Mouse (Mus musculus) erythroblast, embryonic 14.5 days (primary cell): Measurements from ENCODE around the gene Nadk. TPM values are rescaled to one million over a fixed set of nuclear protein-coding genes. Genes with fewer than 3 reads are reported as not detected.

ENCODE experiments used
- H3K27me3 ChIP-seq: 2 replicates; pipeline ENCODE4 v1.6.1; 2012; ENCODE audit warnings: inconsistent platforms; ENCODE audit not compliant: control insufficient read depth
- H3K36me3 ChIP-seq: 2 replicates; pipeline ENCODE4 v1.6.1; 2012; ENCODE audit warnings: mild to moderate bottlenecking, inconsistent platforms; ENCODE audit not compliant: control insufficient read depth
- H3K4me1 ChIP-seq: 2 replicates; pipeline ENCODE4 v1.6.1; 2012; ENCODE audit warnings: inconsistent platforms; ENCODE audit not compliant: control insufficient read depth
- H3K4me3 ChIP-seq: replicated peaks from 2 replicates; pipeline ENCODE3; 2012; ENCODE audit warnings: moderate library complexity, mild to moderate bottlenecking, inconsistent platforms
- H3K9me3 ChIP-seq: 2 replicates; pipeline ENCODE4 v1.6.1; 2012; ENCODE audit warnings: low read length, inconsistent platforms, mixed read lengths; ENCODE audit not compliant: control insufficient read depth
- GATA1 ChIP-seq: IDR thresholded peaks from 2 replicates; pipeline ENCODE4 v1.6.1; 2012; ENCODE audit warnings: low read length, inconsistent platforms, mixed read lengths
- TAL1 ChIP-seq: IDR thresholded peaks from 3 replicates; pipeline ENCODE4 v1.6.1; 2012; ENCODE audit warnings: low read length, inconsistent platforms, mixed read lengths
- polyA plus RNA-seq: library from polyadenylated mRNA; stranded (reverse); fragments of >175 nt; gene quantifications from 2 replicates; pipeline ENCODE4 v1.2.3, GENCODE M21; 2012

Nadk gene
- polyA plus RNA-seq, 1 experiment, result 1.0 TPM

DNA sequence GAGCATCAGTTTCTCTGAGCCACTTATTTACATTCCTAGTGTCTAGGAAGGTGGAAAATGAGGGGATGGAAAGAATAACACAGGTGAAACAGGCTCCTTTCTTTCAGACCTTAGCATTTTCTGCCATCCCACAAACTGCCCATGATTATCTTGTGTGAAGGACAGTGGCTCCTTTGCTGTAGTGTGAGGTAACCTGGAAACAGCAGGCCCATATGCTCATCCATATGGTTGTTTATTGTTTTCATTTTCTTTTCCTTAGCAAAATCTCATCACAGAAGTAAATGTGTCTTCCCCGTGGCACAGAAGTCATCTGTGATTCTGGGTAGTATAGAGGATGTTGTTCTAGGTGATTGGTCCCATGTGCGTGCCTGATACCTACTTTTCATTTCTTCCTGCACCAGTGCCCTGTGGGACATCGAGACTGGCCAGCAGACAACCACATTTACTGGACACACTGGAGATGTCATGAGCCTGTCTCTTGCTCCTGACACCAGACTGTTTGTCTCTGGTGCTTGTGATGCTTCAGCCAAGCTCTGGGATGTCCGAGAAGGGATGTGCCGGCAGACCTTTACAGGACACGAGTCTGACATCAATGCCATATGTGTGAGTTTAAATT lies 9.2 kb upstream of the Nadk start:
- Histone ChIP-seq H3K36me3 (peaks cover 90% of the 10 kb centered on the region), H3K27me3 (no peaks in the 10 kb centered on the region), H3K9me3 (no peaks in the 10 kb centered on the region), H3K4me3 (no peak overlapping the region), H3K4me1 (peaks cover 4% of the 10 kb centered on the region; the same call in 1 of the 2 replicates)
- TF ChIP-seq GATA1 (no peak), TAL1 (no peak)

DNA sequence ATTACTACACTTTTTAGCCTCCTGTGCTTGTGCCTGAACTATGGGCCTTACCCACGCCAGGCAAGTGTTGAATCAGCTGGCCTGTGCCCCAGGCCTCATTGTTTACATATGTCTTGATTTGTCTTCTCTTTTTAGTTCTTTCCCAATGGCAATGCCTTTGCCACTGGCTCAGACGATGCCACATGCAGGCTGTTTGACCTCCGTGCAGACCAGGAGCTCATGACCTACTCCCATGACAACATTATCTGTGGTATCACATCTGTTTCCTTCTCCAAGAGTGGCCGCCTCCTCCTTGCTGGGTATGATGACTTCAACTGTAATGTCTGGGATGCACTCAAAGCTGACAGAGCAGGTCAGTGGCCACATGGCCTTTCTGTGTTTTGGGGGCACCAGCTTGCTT lies 7.3 kb upstream of the Nadk start:
- no peak overlapping the region for H3K4me3 ChIP-seq
- no peaks in the 10 kb centered on the region for H3K27me3 ChIP-seq
- peaks cover 7% of the 10 kb centered on the region for H3K4me1 ChIP-seq
- TF ChIP-seq GATA1 (no peak), TAL1 (no peak)
- H3K36me3 ChIP-seq, result peaks cover 95% of the 10 kb centered on the region
- no peaks in the 10 kb centered on the region for H3K9me3 ChIP-seq

DNA sequence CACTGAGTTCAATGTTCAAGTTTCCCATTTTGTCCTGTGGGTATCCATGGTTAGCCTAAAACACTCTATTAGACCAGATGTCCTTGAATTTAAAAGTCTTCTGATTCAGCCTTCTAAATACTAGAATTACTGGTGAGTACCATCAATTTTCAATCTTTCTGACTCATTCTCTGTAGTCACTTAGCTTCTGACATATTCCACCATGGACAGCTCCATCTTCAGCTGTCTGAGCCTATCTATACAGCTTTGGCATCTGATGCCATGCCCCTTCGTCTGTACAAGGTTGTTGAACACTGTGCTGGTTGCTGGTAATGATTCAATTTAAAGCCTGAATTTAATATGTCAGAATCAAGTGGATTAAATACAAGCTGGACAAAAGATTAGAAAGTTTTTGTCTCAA lies 6.7 kb upstream of the Nadk start:
- Histone ChIP-seq H3K36me3 (peaks cover 97% of the 10 kb centered on the region), H3K27me3 (no peaks in the 10 kb centered on the region), H3K4me1 (peaks cover 7% of the 10 kb centered on the region), H3K4me3 (no peak overlapping the region), H3K9me3 (no peaks in the 10 kb centered on the region)
- TF ChIP-seq TAL1 (no peak), GATA1 (no peak)

DNA sequence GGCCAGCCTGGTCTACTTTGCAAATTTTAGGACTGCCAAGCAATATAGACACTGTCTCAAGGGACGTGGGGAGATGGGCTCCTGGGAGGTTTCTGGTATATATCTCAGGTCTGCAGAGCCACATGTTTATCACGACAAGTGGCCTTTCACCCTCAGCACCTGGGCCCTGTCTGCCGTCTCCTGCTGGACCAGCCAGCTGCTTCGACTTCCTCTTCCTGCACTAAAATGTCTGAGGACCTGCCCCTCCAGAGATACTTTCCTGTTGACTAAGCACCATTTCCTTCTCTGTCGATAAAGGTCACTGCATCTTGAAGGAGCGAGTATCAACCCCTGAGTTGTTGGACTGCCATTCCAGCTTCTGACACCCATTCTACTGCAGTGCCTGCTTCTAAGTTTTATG lies 2.7 kb upstream of the Nadk start:
- Histone ChIP-seq H3K9me3 (no peaks in the 10 kb centered on the region), H3K36me3 (peaks cover 69% of the 10 kb centered on the region), H3K27me3 (no peaks in the 10 kb centered on the region), H3K4me1 (peaks cover 31% of the 10 kb centered on the region), H3K4me3 (no peak overlapping the region)
- TF ChIP-seq GATA1, result no peak
- TF ChIP-seq TAL1, result no peak

DNA sequence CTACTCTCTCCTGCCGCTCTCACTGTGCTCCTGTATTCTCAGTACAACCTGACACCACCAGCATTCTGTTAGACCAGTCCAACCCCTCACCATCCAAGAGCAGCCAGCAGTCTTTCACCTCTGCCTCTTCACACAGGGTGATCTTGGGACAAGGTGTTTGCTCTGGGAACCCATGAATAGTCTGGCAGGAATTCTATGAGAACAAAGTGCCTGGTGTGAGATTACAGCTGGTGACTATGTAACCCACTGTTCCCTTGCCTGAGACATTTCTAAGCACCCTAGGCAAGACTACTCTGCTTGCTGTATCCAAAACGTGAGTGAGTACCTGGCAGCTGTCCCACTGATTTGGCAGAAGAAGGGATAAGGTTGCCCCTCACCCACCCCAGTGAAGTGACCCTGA lies 1.2 kb upstream of the Nadk start:
- Histone ChIP-seq H3K27me3 (no peaks in the 10 kb centered on the region), H3K4me1 (peaks cover 39% of the 10 kb centered on the region), H3K36me3 (peaks cover 54% of the 10 kb centered on the region), H3K9me3 (no peaks in the 10 kb centered on the region), H3K4me3 (no peak overlapping the region)
- no peak for TF ChIP-seq GATA1
- TF ChIP-seq TAL1, result no peak

DNA sequence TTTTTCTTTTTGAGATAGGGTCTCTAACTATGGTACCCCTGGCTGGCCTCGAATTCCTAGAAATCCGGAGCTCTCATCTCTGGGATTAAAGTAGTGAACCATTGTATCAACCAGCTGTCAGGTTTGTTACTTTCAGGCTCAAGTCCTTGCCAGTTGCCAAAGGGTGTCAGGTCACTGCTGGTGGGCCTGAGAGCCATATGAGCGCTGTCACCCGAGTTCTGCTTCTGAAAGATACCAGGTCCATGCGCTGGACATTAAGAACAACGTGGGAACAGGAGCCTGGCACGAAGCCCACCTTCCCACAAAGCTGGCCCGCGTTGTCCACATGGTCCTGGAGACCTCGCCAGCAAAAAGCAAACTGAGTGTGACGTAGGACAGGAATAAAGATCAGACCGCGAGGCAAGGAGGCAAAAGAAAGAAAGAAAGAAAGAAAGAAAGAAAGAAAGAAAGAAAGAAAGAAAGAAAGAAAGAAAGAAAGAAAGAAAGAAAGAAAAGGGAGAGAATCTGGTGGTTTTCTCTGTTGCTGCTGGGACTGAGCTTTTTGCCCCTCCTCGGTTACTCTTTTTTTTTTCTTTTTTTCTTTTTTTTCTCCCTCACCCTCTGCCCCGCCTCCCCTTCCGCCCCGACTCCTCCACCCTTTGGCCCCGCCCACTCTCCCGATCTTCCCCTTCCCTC lies 684 bp downstream of the Nadk start:
- Histone ChIP-seq H3K27me3 (no peaks in the 10 kb centered on the region), H3K36me3 (peaks cover 39% of the 10 kb centered on the region), H3K4me3 (peak overlapping the region; percentile 94), H3K4me1 (peaks cover 45% of the 10 kb centered on the region), H3K9me3 (no peaks in the 10 kb centered on the region)
- TF ChIP-seq TAL1, result no peak
- TF ChIP-seq GATA1, result no peak

DNA sequence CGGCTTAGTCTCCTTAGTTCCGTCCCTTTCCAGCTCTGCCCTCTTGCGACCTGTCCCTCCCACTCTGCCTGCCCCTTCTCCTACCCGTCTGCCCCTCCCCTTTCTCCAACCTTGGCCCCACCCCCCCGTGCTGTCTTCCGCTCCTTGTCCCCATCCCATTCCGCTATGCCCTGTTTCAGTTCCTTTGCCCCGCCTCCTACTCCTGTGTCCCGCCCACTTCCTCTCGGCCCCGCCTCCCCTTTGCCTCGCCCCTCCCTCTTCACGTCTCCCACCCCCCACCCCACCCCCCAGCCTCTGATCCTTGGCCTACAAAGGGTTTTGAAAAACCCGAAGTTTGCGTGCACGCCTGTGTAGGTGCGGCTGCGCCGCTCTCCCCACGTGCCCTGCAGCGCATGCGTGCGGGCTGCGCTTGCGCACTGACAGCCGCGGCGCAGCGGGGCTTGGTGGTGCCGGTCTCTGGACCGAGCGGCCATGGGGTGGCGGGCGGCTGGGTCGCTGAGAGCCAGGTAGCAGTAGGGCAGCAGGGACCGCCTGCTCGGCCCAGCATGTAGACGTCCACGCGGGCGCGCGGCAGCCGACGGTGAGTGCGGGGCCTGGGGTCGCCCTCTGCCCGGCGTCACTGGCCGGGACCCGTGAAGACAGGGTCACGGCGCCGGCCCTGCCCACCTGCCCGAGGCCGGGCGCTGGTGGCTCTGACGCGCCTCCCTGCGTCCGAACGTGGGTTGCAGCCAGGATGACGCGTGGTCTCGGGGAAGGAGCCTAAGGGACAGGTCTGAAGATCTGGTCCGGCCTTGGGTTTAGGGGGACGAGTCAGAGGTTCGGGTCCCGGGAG lies 1.4 kb downstream of the Nadk start:
- Histone ChIP-seq H3K4me1 (peaks cover 45% of the 10 kb centered on the region), H3K4me3 (peak overlapping the region; percentile 94), H3K9me3 (no peaks in the 10 kb centered on the region), H3K27me3 (no peaks in the 10 kb centered on the region), H3K36me3 (peaks cover 32% of the 10 kb centered on the region)
- TF ChIP-seq GATA1 (no peak), TAL1 (no peak)

DNA sequence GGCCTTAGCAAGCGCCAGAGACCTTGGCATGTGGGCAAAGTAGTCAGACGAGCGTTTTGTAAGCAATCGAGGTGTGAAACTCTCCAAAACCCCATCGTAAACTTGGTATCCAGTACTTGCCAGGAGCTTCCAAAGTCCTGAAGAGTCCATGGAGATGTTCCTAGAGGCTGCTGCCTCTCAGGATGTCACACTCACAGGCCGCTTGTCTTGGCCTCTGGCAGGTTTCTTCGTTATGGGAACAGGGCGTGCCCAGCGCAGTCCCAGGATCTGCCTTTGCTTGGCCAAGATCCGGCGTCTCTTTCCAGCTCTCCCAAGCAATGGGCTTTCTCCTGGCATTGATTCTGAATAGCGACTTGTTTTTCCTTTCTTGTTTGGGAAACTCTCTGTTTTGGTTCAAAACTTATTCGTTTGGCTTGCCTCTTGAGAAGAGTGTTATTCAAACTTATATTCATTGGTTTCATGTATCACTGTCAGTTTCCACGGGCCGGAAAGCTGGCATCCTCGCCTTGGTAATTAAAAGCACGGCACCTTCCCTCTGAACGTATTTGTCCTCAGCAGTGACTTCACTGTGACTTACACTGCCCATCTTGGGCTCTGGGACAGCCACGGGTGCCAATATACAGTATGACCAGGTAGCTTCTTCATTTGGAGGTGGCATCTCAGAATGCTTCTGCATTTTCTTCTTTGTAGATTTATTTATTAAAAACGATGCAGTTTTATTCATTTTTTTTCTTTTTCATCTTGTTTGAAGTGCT lies 2.3 kb downstream of the Nadk start:
- TF ChIP-seq TAL1 (no peak), GATA1 (no peak)
- Histone ChIP-seq H3K36me3 (peaks cover 23% of the 10 kb centered on the region), H3K27me3 (no peaks in the 10 kb centered on the region), H3K4me1 (peaks cover 44% of the 10 kb centered on the region), H3K9me3 (no peaks in the 10 kb centered on the region), H3K4me3 (peak overlapping the region; percentile 94)
